Mouse (Mus musculus) embryo, embryonic 11.5 days (tissue): ENCODE data around the gene Acaca.
"Not testable (repeated sequence)": the region's sequence is repeated elsewhere in the genome, so short reads cannot be mapped to it uniquely, and the experiment has no call there.

Experiments used
- DNase-seq: peaks from one replicate; pipeline ENCODE4 v3.0.0-alpha.2; 2012; ENCODE audit warnings: low read depth, low spot score

The Acaca gene

GRCm38 (mm10) chr11:84389332-84389731 is 259.9 kb downstream of the Acaca start:
- DNase-seq: no peak

GRCm38 (mm10) chr11:84391126-84391525 is 261.7 kb downstream of the Acaca start:
- DNase-seq: no peak

- not testable (repeated sequence) for DNase-seq
These were observed 262.6 kb downstream of the Acaca start for GRCm38 (mm10) chr11:84392066-84392465.

- DNase-seq: no peak
These were observed 264.1 kb downstream of the Acaca start for GRCm38 (mm10) chr11:84393571-84393970.

GRCm38 (mm10) chr11:84395010-84395409 is 265.5 kb downstream of the Acaca start:
- no peak for DNase-seq

- no peak for DNase-seq
These were observed 277.3 kb downstream of the Acaca start for GRCm38 (mm10) chr11:84406733-84407132.

GRCm38 (mm10) chr11:84410383-84410782 is 280.9 kb downstream of the Acaca start:
- DNase-seq: no peak

- no peak for DNase-seq
These were observed 281.6 kb downstream of the Acaca start for GRCm38 (mm10) chr11:84410879-84411641.

- no peak for DNase-seq
These were observed 282.2 kb downstream of the Acaca start for GRCm38 (mm10) chr11:84411642-84412018.

GRCm38 (mm10) chr11:84412201-84412934 is 282.9 kb downstream of the Acaca start:
- no peak for DNase-seq

- no peak for DNase-seq
These were observed 283.6 kb downstream of the Acaca start for GRCm38 (mm10) chr11:84413111-84413510.

GRCm38 (mm10) chr11:84420779-84421178 is 291.3 kb downstream of the Acaca start:
- DNase-seq: no peak

GRCm38 (mm10) chr11:84425736-84426632 is 296.5 kb downstream of the Acaca start:
- DNase-seq: no peak

- no peak for DNase-seq
These were observed 297.1 kb downstream of the Acaca start for GRCm38 (mm10) chr11:84426633-84426998.

- DNase-seq: peak; percentile 54
These were observed 300.1 kb downstream of the Acaca start for GRCm38 (mm10) chr11:84429581-84429980.

- DNase-seq: no peak
These were observed 300.9 kb downstream of the Acaca start for GRCm38 (mm10) chr11:84430336-84430735.

GRCm38 (mm10) chr11:84434879-84435278 is 305.4 kb downstream of the Acaca start:
- no peak for DNase-seq

GRCm38 (mm10) chr11:84440402-84440801 is 310.9 kb downstream of the Acaca start:
- DNase-seq: no peak

GRCm38 (mm10) chr11:84442554-84443331 is 313.3 kb downstream of the Acaca start:
- DNase-seq: no peak
